Mouse (Mus musculus): ENCODE data around the gene Slc25a33. TPM values are rescaled to one million over a fixed set of nuclear protein-coding genes. Genes with fewer than 3 reads are reported as not detected.
"Not testable (repeated sequence)": the region's sequence is repeated elsewhere in the genome, so short reads cannot be mapped to it uniquely, and the experiment has no call there.

The Slc25a33 gene
- total RNA-seq, 2 experiments from 2014 or later, result 10.5 to 12.0 TPM

- intact Hi-C loops (cut with DNase I; ENCODE audit: low total_unique reads), result no loop called here
- peak; percentile 27 for DNase-seq
Observed at GRCm38 (mm10) chr4:149773408-149774093, 526 bp downstream of the Slc25a33 start.

- DNase-seq, result no peak
- intact Hi-C loops (cut with DNase I; ENCODE audit: low total_unique reads), result no loop called here
Observed at GRCm38 (mm10) chr4:149772394-149772793, 1.7 kb downstream of the Slc25a33 start.

GRCm38 (mm10) chr4:149765201-149765600 lies 8.9 kb downstream of the Slc25a33 start:
- no peak for DNase-seq
- intact Hi-C loops (cut with DNase I; ENCODE audit: low total_unique reads), result no loop called here

- intact Hi-C loops (cut with DNase I; ENCODE audit: low total_unique reads), result no loop called here
- no peak for DNase-seq
Observed at GRCm38 (mm10) chr4:149763335-149763734, 10.7 kb downstream of the Slc25a33 start.

GRCm38 (mm10) chr4:149759517-149759916 lies 14.6 kb downstream of the Slc25a33 start:
- intact Hi-C loops (cut with DNase I; ENCODE audit: low total_unique reads), result loop anchor here (10.0 kb wide), 1 partner anchor 45 kb away; no protein-coding TSS in a partner anchor
- DNase-seq, result no peak

GRCm38 (mm10) chr4:149758423-149758822 lies 15.7 kb downstream of the Slc25a33 start:
- no peak for DNase-seq
- intact Hi-C loops (cut with DNase I; ENCODE audit: low total_unique reads), result loop anchor here (10.0 kb wide), 1 partner anchor 46 kb away; no protein-coding TSS in a partner anchor

GRCm38 (mm10) chr4:149756546-149756945 lies 17.5 kb downstream of the Slc25a33 start:
- not testable (repeated sequence) for DNase-seq
- intact Hi-C loops (cut with DNase I; ENCODE audit: low total_unique reads), result loop anchor here (10.0 kb wide), 1 partner anchor 48 kb away; no protein-coding TSS in a partner anchor

GRCm38 (mm10) chr4:149752836-149753235 lies 21.2 kb downstream of the Slc25a33 start:
- intact Hi-C loops (cut with DNase I; ENCODE audit: low total_unique reads), result loop anchor here (10.0 kb wide), 1 partner anchor 52 kb away; no protein-coding TSS in a partner anchor
- DNase-seq, result no peak

GRCm38 (mm10) chr4:149752124-149752799 lies 21.8 kb downstream of the Slc25a33 start:
- intact Hi-C loops (cut with DNase I; ENCODE audit: low total_unique reads), result loop anchor here (10.0 kb wide), 1 partner anchor 53 kb away; no protein-coding TSS in a partner anchor
- peak; percentile 68 for DNase-seq

- DNase-seq, result no peak
- intact Hi-C loops (cut with DNase I; ENCODE audit: low total_unique reads), result loop anchor here (10.0 kb wide), 1 partner anchor 54 kb away; no protein-coding TSS in a partner anchor
Observed at GRCm38 (mm10) chr4:149750671-149751070, 23.4 kb downstream of the Slc25a33 start.

GRCm38 (mm10) chr4:149749663-149750015 lies 24.4 kb downstream of the Slc25a33 start:
- intact Hi-C loops (cut with DNase I; ENCODE audit: low total_unique reads), result loop anchor here (10.0 kb wide), 2 partner anchors 55 to 215 kb away; no protein-coding TSS in a partner anchor
- not testable (repeated sequence) for DNase-seq

GRCm38 (mm10) chr4:149749003-149749662 lies 24.9 kb downstream of the Slc25a33 start:
- intact Hi-C loops (cut with DNase I; ENCODE audit: low total_unique reads), result loop anchor here (10.0 kb wide), 1 partner anchor 216 kb away; no protein-coding TSS in a partner anchor
- no peak for DNase-seq

- no peak for DNase-seq
- intact Hi-C loops (cut with DNase I; ENCODE audit: low total_unique reads), result loop anchor here (10.0 kb wide), 1 partner anchor 221 kb away; no protein-coding TSS in a partner anchor
Observed at GRCm38 (mm10) chr4:149744119-149744518, 30.0 kb downstream of the Slc25a33 start.

GRCm38 (mm10) chr4:149742011-149742530 lies 32.0 kb downstream of the Slc25a33 start:
- DNase-seq, result no peak
- intact Hi-C loops (cut with DNase I; ENCODE audit: low total_unique reads), result loop anchor here (10.0 kb wide), 1 partner anchor 223 kb away; no protein-coding TSS in a partner anchor

GRCm38 (mm10) chr4:149740301-149740700 lies 33.8 kb downstream of the Slc25a33 start:
- intact Hi-C loops (cut with DNase I; ENCODE audit: low total_unique reads), result loop anchor here (10.0 kb wide), 1 partner anchor 224 kb away; no protein-coding TSS in a partner anchor

GRCm38 (mm10) chr4:149739478-149739877 lies 34.6 kb downstream of the Slc25a33 start:
- intact Hi-C loops (cut with DNase I; ENCODE audit: low total_unique reads), result no loop called here

More at GRCm38 (mm10) chr4:149740301-149740700, 33.8 kb downstream of the Slc25a33 start:
- DNase-seq, result no peak

GRCm38 (mm10) chr4:149737383-149738324 lies 36.4 kb downstream of the Slc25a33 start, which contains the start of gene Tmem201:
Tmem201 (minus strand) TSS chr4:149738044.
- intact Hi-C loops (cut with DNase I; ENCODE audit: low total_unique reads), result no loop called here
- peak; percentile 94 for DNase-seq

More at GRCm38 (mm10) chr4:149739478-149739877, 34.6 kb downstream of the Slc25a33 start:
- DNase-seq, result no peak

GRCm38 (mm10) chr4:149736581-149736980 lies 37.5 kb downstream of the Slc25a33 start:
- intact Hi-C loops (cut with DNase I; ENCODE audit: low total_unique reads), result no loop called here
- DNase-seq, result peak; percentile 75

All from gastrocnemius, postnatal 14 days (tissue).